Mouse (Mus musculus) neural tube, embryonic 10.5 days (tissue): Measurements from ENCODE around the gene Nfat5.

Experiments
- DNase-seq: peaks from one replicate; pipeline ENCODE4 v3.0.0-alpha.2; 2017; ENCODE audit warnings: low spot score; ENCODE audit errors: extremely low spot score

Nfat5 gene

GRCm38 (mm10) chr8:107397665-107398064, 104.4 kb downstream of the Nfat5 start:
- no peak for DNase-seq

- no peak for DNase-seq
Measured at GRCm38 (mm10) chr8:107399495-107399894, 106.2 kb downstream of the Nfat5 start.

DNA sequence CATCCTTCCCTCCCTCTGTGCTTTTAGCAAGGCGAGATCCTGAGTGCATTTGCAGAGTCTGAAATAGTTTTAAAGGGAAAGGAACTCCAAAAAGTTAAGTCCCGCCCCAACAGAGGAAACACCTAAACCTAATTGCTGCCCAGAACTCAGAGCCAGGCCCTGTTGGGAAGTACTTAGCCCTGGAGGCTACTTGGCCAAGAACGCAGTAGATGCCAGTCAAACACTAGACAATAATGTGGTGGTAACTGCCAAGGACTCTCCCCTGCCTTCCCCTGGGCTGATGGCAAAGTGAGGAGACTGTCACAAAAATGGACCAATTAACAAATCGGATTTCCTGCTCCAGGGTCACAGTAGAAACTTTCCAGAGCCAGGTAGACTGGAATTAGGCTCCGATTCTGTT, 108.6 kb downstream of the Nfat5 start:
- no peak for DNase-seq

DNA sequence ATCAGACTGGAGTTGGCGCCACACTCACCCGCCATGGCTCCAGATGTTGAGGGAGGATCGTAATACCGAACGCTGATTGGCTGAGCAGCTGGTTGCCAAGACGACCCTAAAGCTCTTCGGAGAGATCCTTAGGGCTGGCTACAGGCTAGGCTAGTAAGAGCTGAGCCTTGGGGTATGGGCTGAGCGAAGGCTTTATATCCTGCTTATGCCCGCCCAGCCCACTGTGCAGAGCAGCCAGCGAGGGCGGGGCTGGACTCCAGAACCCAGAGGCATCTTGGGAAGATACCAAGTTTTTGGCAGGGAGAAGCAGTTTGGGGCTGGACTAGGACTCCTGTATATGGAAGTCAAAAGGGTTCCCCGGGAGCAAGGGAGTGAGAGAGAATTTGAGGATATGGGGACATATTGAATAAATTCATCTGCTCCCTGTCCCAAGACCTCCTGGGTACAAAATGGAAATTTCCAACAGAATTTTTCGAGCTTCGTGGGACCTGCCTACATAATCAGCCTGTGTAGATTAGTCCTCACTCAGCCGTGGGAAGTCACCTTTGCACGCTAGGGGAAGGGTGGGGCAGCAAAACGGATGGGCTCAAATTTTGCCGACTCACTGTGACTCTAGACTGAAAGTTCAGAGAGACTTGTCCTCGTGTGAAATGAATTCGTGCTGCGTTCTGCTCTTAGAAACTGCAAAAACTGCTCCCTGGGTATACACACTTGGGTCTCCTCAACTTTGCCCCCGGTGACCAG, 109.9 kb downstream of the Nfat5 start, which contains the start of gene Nqo1:
Gene Nqo1, minus strand, starts transcription at position 169 of the 744 bp plus-strand sequence.
- peak; percentile 74 for DNase-seq

DNA sequence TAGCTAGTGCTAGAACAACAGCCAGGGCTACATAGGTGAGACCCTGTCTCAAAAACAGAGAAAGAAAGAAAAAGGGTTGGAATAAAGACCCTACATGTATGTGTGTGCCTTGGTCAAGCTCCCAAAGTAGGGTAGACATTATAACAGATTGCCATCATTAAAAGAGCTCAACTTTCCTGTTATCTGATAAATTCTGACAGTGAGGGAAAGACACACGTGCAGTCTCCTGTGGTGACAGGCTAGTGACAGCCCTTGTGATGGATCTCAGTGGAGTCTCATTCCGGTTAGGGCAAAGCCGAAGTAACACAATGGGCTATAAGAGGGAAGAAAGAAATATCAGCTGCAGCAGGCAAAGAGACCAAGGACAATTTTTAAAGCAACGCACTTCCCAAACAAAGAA, 110.8 kb downstream of the Nfat5 start:
- DNase-seq: no peak

- DNase-seq: no peak
Measured at GRCm38 (mm10) chr8:107405935-107406334, 112.7 kb downstream of the Nfat5 start.

DNA sequence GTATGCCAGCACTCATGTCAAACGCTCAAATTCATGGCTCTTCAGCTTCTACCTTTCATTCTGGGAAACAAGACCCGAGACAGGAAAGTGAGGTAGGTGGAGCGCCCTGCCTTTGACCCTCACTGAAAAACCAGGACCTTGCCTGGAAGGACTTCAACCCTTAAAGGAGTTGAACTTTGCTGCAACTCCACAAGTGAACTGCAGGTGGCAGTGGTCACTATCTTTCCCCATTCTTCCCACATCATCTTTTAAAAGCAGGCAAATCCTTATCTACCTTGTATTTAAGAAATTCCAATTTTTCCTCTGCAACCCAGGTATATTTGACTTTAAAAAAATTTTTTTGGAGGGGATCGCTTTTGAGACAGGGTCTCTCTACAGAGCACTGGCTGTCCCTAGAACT, 118.1 kb downstream of the Nfat5 start:
- DNase-seq: peak; percentile 39

GRCm38 (mm10) chr8:107412552-107412951, 119.3 kb downstream of the Nfat5 start:
- no peak for DNase-seq

DNA sequence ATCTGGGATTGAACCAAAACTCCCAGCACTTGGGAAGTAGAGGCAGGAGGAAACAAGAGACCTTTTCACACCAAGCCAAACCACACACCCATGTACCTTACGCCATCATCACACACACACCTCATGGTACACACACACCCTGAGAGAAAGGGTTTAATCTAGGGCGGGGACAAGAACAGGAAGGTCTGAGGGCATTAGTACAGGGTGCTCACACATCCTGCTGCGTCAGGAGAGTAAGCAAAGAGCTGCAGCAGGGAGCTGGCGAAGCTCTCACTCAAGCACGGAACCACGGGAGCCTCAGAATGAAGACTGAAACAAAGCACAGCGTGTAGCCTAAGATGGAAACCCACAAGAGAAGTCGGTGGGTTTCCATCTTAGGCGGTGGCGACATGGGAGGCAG, 120.6 kb downstream of the Nfat5 start:
- DNase-seq: no peak

- DNase-seq: no peak
Measured at GRCm38 (mm10) chr8:107417001-107417400, 123.7 kb downstream of the Nfat5 start.

- no peak for DNase-seq
Measured at GRCm38 (mm10) chr8:107424176-107424575, 130.9 kb downstream of the Nfat5 start.

DNA sequence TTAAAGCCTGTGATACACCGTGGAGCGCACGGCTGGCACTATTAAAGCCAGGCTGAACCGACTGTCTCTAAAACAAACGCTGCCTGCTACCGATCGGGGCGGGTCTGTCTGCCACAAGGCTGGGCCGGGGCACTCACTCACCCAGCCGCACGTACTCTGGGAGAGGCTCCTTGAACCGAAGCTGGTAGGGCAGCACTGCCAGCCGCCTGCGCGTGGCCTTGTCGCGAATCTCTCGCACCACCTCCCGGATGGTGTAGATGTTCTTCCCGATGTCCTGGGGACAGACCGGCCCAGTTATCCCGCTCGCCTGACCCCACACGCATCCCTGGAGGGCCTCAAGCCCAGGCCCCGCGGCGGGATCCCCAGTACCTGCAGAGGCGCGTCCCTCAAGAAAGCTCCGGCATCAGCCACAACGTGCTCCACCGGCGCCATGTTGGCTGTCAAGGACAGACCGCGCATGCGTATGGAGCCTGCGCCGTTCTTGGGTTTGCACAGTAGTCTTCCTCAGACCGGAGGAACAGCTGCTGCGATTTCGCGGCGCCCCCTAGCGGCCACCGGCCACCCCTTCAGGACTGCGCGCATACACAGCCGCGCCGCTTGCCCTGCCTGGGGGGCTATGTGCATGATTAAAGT, 131.4 kb downstream of the Nfat5 start, which contains the start of gene Nob1:
Gene Nob1, minus strand, starts transcription at position 455 of the 633 bp plus-strand sequence.
- DNase-seq: peak; percentile 98

GRCm38 (mm10) chr8:107425230-107425597, 131.9 kb downstream of the Nfat5 start:
- no peak for DNase-seq
